ENCODE assay signal across 29 mouse cellular contexts in the genomic region with DNA sequence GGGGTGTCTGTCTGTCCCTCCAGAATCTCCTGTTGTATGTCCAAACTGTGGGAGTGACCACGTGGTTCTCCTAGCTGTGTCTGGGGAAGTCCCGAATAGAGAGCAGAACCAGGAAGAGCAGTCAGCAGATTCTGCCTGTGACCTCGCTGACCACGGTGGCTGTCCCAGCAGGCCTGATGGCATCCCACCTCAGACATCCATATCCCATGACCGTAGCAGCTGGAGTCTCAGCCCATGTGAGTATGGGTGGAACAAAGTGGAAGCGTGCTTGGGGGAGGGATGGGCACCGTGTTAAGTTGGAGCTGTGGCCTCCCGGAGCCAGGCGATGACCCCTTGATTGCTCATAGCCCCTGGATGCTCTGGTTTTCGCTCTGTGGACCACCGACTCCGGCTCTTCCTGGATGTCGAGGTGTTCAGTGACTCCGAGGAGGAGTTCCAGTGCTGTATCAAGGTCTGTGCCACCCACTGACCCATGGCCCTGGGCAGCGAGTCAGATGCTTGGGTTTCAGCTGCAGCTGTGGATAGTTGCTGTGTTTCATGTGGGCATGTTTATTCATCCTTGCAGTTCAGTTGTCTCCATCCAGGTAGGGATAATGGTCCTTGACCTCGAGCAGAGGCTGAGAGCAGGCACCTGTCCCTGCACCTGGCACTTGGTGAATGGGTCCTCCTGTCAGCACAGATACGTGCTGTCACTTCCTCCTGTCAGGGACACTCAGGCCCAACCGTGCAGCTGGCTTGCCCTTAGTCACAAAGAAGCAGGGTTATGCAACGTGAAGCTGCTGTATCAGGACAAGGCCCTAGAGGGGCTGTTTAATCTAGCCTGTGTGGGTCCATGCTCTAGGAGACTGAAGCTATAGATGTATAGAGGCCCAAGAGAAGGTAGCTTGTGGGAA. TPM values are rescaled to one million over a fixed set of nuclear protein-coding genes. Genes with fewer than 3 reads are reported as not detected.
DNase-seq lines count a peak whose midpoint lies in the region; ATAC-seq and TF ChIP-seq lines count a peak whose summit lies in the region.
"Had no signal": no experiment of that assay in that cellular context is flagged by ENCODE, and none has a peak within 500 bp of the region (broad histone marks: within the 10 kb centered on the region; RNA-seq: fewer than 3 reads in every experiment).

No protein-coding gene starts in this region.

- no peak overlapping the region for H3K4me3 ChIP-seq in kidney, embryonic 15.5 days (replicated peaks)
- H3K4me3 ChIP-seq in kidney, postnatal 0 days (replicated peaks; ENCODE audit: low read depth, low read length), result no peak overlapping the region
- no peak overlapping the region for H3K4me3 ChIP-seq in kidney, adult 2 months (ENCODE audit: insufficient read depth, low read depth, low read length)
- H3K4me3 ChIP-seq in CH12.LX (replicated peaks in 1 of 3; ENCODE audit: low read depth in 2 of 3, low read length in 2 of 3, poor library complexity in 1 of 3), result no peak overlapping the region
- peak overlapping the region; percentile 5 for H3K4me3 ChIP-seq in myocyte
- H3K4me3 ChIP-seq: embryonic facial prominence, embryonic 13.5 days; embryonic facial prominence, embryonic 15.5 days; erythroblast, embryonic 14.5 days; forebrain, embryonic 10.5 days; forebrain, embryonic 12.5 days; forebrain, embryonic 15.5 days had no signal

- H3K79me2 ChIP-seq in CH12.LX (replicated peaks; ENCODE audit: control insufficient read depth, extremely low read depth, insufficient read depth, poor library complexity, severe bottlenecking) (no peaks in the 10 kb centered on the region), myocyte (ENCODE audit: control insufficient read depth, insufficient read depth) (no peaks in the 10 kb centered on the region)

- 58% methylated on average over 19 of the region's 19 CpGs for WGBS in kidney, embryonic 15.5 days
- 61% methylated on average over 19 of the region's 19 CpGs for WGBS in kidney, postnatal 0 days
- WGBS in kidney, adult 2 months, result 65% methylated on average over 19 of the region's 19 CpGs

- no peak for DNase-seq in kidney, postnatal 10 days
- peak; percentile 46 for DNase-seq in kidney, postnatal 0 days (ENCODE audit: low spot score)
- no peak for DNase-seq in kidney, adult 2 months
- peak; percentile 26 for DNase-seq in CH12.LX (ENCODE audit: extremely low read depth)
- DNase-seq in left cerebral cortex, postnatal 25 days (ENCODE audit: low spot score in 2 of 2), result no peak
- DNase-seq in urinary bladder, postnatal 4 days (ENCODE audit: low spot score in 2 of 2), result no peak
- DNase-seq: adrenal gland, adult 2 months; adrenal gland, postnatal 10 days; adrenal gland, postnatal 25 days; B cell, adult 2 months; cerebellum, adult 11 months; cerebellum, adult 18-20 months; cerebellum, adult 8-10 months; cerebellum, adult 9-11 months; cerebellum, postnatal 14 days; cerebellum, postnatal 36 days; embryo, embryonic 11 days; forebrain, postnatal 0 days had no signal

- in situ Hi-C loops in CH12.LX (cut with MboI; ENCODE audit: low pct_ligation_motif_present, low pct_unique_long_range_greater_than_20kb, low sequenced_read_pairs), result no loop called here

- peak overlapping the region; percentile 66 for H3K27ac ChIP-seq in kidney, embryonic 15.5 days
- H3K27ac ChIP-seq in kidney, postnatal 0 days, result no peak overlapping the region
- no peak overlapping the region for H3K27ac ChIP-seq in kidney, adult 2 months (ENCODE audit: insufficient read depth, low read depth, low read length)
- no peak overlapping the region for H3K27ac ChIP-seq in CH12.LX (ENCODE audit: insufficient read depth, low read depth)
- H3K27ac ChIP-seq: embryonic facial prominence, embryonic 13.5 days; embryonic facial prominence, embryonic 15.5 days; forebrain, embryonic 10.5 days; forebrain, embryonic 12.5 days; forebrain, embryonic 15.5 days had no signal

- intact Hi-C loops in left cerebral cortex, postnatal 25 days (cut with DNase I), result no loop called here

- dilution Hi-C loops in CH12.LX (cut with MboI; ENCODE audit: extremely low pct_ligation_motif_present, extremely low pct_unique_long_range_greater_than_20kb, low sequenced_read_pairs), result no loop called here

- peaks cover 71% of the 10 kb centered on the region for H3K36me3 ChIP-seq in kidney, embryonic 15.5 days
- H3K36me3 ChIP-seq in kidney, postnatal 0 days (ENCODE audit: insufficient read depth, low read length), result peaks cover 43% of the 10 kb centered on the region; the same call in 1 of the 2 replicates
- H3K36me3 ChIP-seq in kidney, adult 2 months (ENCODE audit: control insufficient read depth, insufficient read depth, low read length), result 0 out of 2 replicates have a peak, but pooled peaks cover 2% of the 10 kb centered on the region
- H3K36me3 ChIP-seq in CH12.LX (replicated peaks in 1 of 2; ENCODE audit: control insufficient read depth in 1 of 2, insufficient read depth in 1 of 2, low read length in 1 of 2), result peaks cover 40 to 97% of the 10 kb centered on the region in 2 experiments
- no peaks in the 10 kb centered on the region for H3K36me3 ChIP-seq in myocyte (ENCODE audit: control insufficient read depth, insufficient read depth)

- 0 out of 2 replicates have a peak, but pooled peaks have one; percentile 12 for TF ChIP-seq EP300 in CH12.LX (IDR thresholded peaks at IDR 0.05; ENCODE audit: low read length)

- H3K9ac ChIP-seq in kidney, embryonic 15.5 days, result no peak overlapping the region
- no peak overlapping the region for H3K9ac ChIP-seq in kidney, postnatal 0 days (ENCODE audit: low read depth, low read length)
- H3K9ac ChIP-seq in CH12.LX (ENCODE audit: insufficient read depth, low read depth), result no peak overlapping the region
- H3K9ac ChIP-seq: embryonic facial prominence, embryonic 13.5 days; embryonic facial prominence, embryonic 15.5 days; forebrain, embryonic 12.5 days; forebrain, embryonic 15.5 days; forebrain, postnatal 0 days had no signal

- TF ChIP-seq RAD21 in CH12.LX (IDR thresholded peaks at IDR 0.05; ENCODE audit: low read depth, low read length), result no peak

- no peak overlapping the region for H3ac ChIP-seq in myocyte (ENCODE audit: control insufficient read depth, insufficient read length)

- no peak overlapping the region for H3K4me2 ChIP-seq in kidney, embryonic 15.5 days
- H3K4me2 ChIP-seq in kidney, postnatal 0 days (ENCODE audit: low read length), result no peak overlapping the region
- H3K4me2 ChIP-seq in CH12.LX (ENCODE audit: insufficient read depth, low read depth, poor library complexity, severe bottlenecking), result no peak overlapping the region
- peak overlapping the region; percentile 44 for H3K4me2 ChIP-seq in myocyte (ENCODE audit: low read depth)
- H3K4me2 ChIP-seq: embryonic facial prominence, embryonic 13.5 days; embryonic facial prominence, embryonic 15.5 days; forebrain, embryonic 12.5 days; forebrain, embryonic 15.5 days had no signal

- ATAC-seq in kidney, embryonic 15.5 days (replicated peaks; ENCODE audit: low FRiP score), result peak; percentile 68
- peak; percentile 54; the same call in 1 of the 2 replicates for ATAC-seq in kidney, postnatal 0 days (replicated peaks; ENCODE audit: low FRiP score, low read depth)
- ATAC-seq: CD4-positive, CD25-positive, alpha-beta regulatory T cell, adult 4 months; forebrain, embryonic 15.5 days; forebrain, postnatal 0 days had no signal

- H3K27me3 ChIP-seq in kidney, embryonic 15.5 days, result no peaks in the 10 kb centered on the region
- H3K27me3 ChIP-seq in kidney, postnatal 0 days (ENCODE audit: insufficient read depth, low read length), result no peaks in the 10 kb centered on the region
- H3K27me3 ChIP-seq in kidney, adult 2 months (replicated peaks; ENCODE audit: control insufficient read depth, insufficient read depth, low read length), result no peaks in the 10 kb centered on the region
- H3K27me3 ChIP-seq in CH12.LX (replicated peaks), result no peaks in the 10 kb centered on the region
- H3K27me3 ChIP-seq in myocyte (ENCODE audit: control insufficient read depth, insufficient read depth, insufficient read length), result no peaks in the 10 kb centered on the region
- H3K27me3 ChIP-seq: embryonic facial prominence, embryonic 13.5 days; embryonic facial prominence, embryonic 15.5 days; forebrain, embryonic 12.5 days; forebrain, embryonic 15.5 days had no signal

- TF ChIP-seq POLR2A in kidney, adult 2 months (IDR thresholded peaks at IDR 0.05; ENCODE audit: low read depth, low read length), result no peak
- TF ChIP-seq POLR2A in CH12.LX (IDR thresholded peaks at IDR 0.05; ENCODE audit: low read depth, low read length) (no peak), myocyte (IDR thresholded peaks at IDR 0.05; ENCODE audit: insufficient read length, low read depth) (peak; percentile 25)

- no peaks in the 10 kb centered on the region for H3K9me3 ChIP-seq in kidney, embryonic 15.5 days (replicated peaks)
- no peaks in the 10 kb centered on the region for H3K9me3 ChIP-seq in kidney, postnatal 0 days (replicated peaks; ENCODE audit: low read length)
- peaks cover 7% of the 10 kb centered on the region for H3K9me3 ChIP-seq in CH12.LX (replicated peaks; ENCODE audit: low read length)
- H3K9me3 ChIP-seq: embryonic facial prominence, embryonic 13.5 days; embryonic facial prominence, embryonic 15.5 days; forebrain, embryonic 10.5 days; forebrain, embryonic 12.5 days; forebrain, embryonic 15.5 days had no signal

- TF ChIP-seq CTCF in kidney, postnatal 0 days (IDR thresholded peaks at IDR 0.05; ENCODE audit: low read depth), result no peak
- no peak for TF ChIP-seq CTCF in kidney, adult 2 months (conservative IDR thresholded peaks at IDR 0.05; ENCODE audit: insufficient read depth, insufficient read length, low read depth, low read length)
- TF ChIP-seq CTCF in CH12.LX (conservative IDR thresholded peaks at IDR 0.05 in 1 of 2, IDR thresholded peaks at IDR 0.05 in 1 of 2; ENCODE audit: low read depth in 2 of 2, low read length in 2 of 2), result no peak

- peaks cover 21% of the 10 kb centered on the region for H3K4me1 ChIP-seq in kidney, embryonic 15.5 days
- H3K4me1 ChIP-seq in kidney, postnatal 0 days (replicated peaks; ENCODE audit: insufficient read depth, low read length), result no peaks in the 10 kb centered on the region
- H3K4me1 ChIP-seq in kidney, adult 2 months (ENCODE audit: control insufficient read depth, insufficient read depth, low read length), result no peaks in the 10 kb centered on the region
- peaks cover 17 to 28% of the 10 kb centered on the region in 2 experiments for H3K4me1 ChIP-seq in CH12.LX (ENCODE audit: control insufficient read depth in 1 of 2, insufficient read depth in 2 of 2)
- H3K4me1 ChIP-seq: embryonic facial prominence, embryonic 13.5 days; forebrain, embryonic 10.5 days; forebrain, embryonic 12.5 days; forebrain, embryonic 15.5 days had no signal

RNA-seq across cellular contexts. Expression of gene Stk11ip, which starts 11.2 kb away (rescaled TPM):
- 25.1 and 26.5 TPM in 2 replicates for polyA plus RNA-seq in kidney, embryonic 15.5 days (2015; fragmentation: Nextera tagmentation; extraction: Ambion mirVana)
- polyA plus RNA-seq in kidney, postnatal 0 days (2015; fragmentation: Nextera tagmentation; extraction: Ambion mirVana), result 14.9 and 15.0 TPM in 2 replicates
- polyA plus RNA-seq in kidney, adult 2 months (2012; rRNA removed), result 15.5 and 21.0 TPM in 2 replicates
- total RNA-seq in CH12.LX (2012; rRNA removed) (16.9 and 17.3 TPM in 2 replicates), CH12.LX (2014; rRNA removed) (11.6 and 16.0 TPM in 2 replicates)
- polyA plus RNA-seq in CH12.LX (2012; ENCODE audit: insufficient read length, low read depth) (36.9 and 38.5 TPM in 2 replicates), myocyte (2012; fragmentation: generic; extraction: Trizol) (33.3 TPM)
- 10 to 100 TPM; 35.3 to 36.7 TPM for total RNA-seq in left cerebral cortex, postnatal 25 days (2021)

RNA-seq across cellular contexts. Expression of gene Slc4a3, which starts 13.5 kb away (rescaled TPM):
- 20.9 and 22.5 TPM in 2 replicates for polyA plus RNA-seq in kidney, embryonic 15.5 days (2015; fragmentation: Nextera tagmentation; extraction: Ambion mirVana)
- 15.1 and 15.3 TPM in 2 replicates for polyA plus RNA-seq in kidney, postnatal 0 days (2015; fragmentation: Nextera tagmentation; extraction: Ambion mirVana)
- polyA plus RNA-seq in kidney, adult 2 months (2012; rRNA removed), result 14.2 and 28.7 TPM in 2 replicates
- total RNA-seq in CH12.LX (2012; rRNA removed), result 0.08 and 0.21 TPM in 2 replicates
- total RNA-seq in CH12.LX (2014; rRNA removed), result 0.03 TPM in 1 of 2 replicates, not detected in the other
- polyA plus RNA-seq in CH12.LX (2012; ENCODE audit: insufficient read length, low read depth), result 0.38 TPM in 1 of 2 replicates, not detected in the other
- 48.6 TPM for polyA plus RNA-seq in myocyte (2012; fragmentation: generic; extraction: Trizol)
- 100 to 1,000 TPM; 171 to 180 TPM for total RNA-seq in left cerebral cortex, postnatal 25 days (2021)
- total RNA-seq: MEL had no signal
- polyA plus RNA-seq: CD4-positive, CD25-positive, alpha-beta regulatory T cell, adult 4 months; erythroblast, embryonic 14.5 days had no signal

RNA-seq across cellular contexts. Expression of gene Inha, which starts 25.6 kb away (rescaled TPM):
- 6.0 and 11.2 TPM in 2 replicates for polyA plus RNA-seq in kidney, embryonic 15.5 days (2015; fragmentation: Nextera tagmentation; extraction: Ambion mirVana)
- polyA plus RNA-seq in kidney, postnatal 0 days (2015; fragmentation: Nextera tagmentation; extraction: Ambion mirVana), result 2.8 and 3.5 TPM in 2 replicates
- polyA plus RNA-seq in kidney, adult 2 months (2012; rRNA removed), result 3.9 and 6.5 TPM in 2 replicates
- not detected in 2 replicates for total RNA-seq in CH12.LX (2012; rRNA removed)
- not detected in 2 replicates for total RNA-seq in CH12.LX (2014; rRNA removed)
- not detected in 2 replicates for polyA plus RNA-seq in CH12.LX (2012; ENCODE audit: insufficient read length, low read depth)
- polyA plus RNA-seq in myocyte (2012; fragmentation: generic; extraction: Trizol), result 4.7 TPM
- 10 to 100 TPM; 23.2 to 26.9 TPM for total RNA-seq in left cerebral cortex, postnatal 25 days (2021)
- total RNA-seq: common myeloid progenitor, adult 5-6 weeks; MEL had no signal
- polyA plus RNA-seq: CD4-positive, CD25-positive, alpha-beta regulatory T cell, adult 4 months; erythroblast, embryonic 14.5 days had no signal

RNA-seq across cellular contexts. Expression of gene Obsl1, which starts 26.3 kb away (rescaled TPM):
- 67.2 and 80.1 TPM in 2 replicates for polyA plus RNA-seq in kidney, embryonic 15.5 days (2015; fragmentation: Nextera tagmentation; extraction: Ambion mirVana)
- polyA plus RNA-seq in kidney, postnatal 0 days (2015; fragmentation: Nextera tagmentation; extraction: Ambion mirVana), result 35.0 and 42.6 TPM in 2 replicates
- 6.4 and 8.9 TPM in 2 replicates for polyA plus RNA-seq in kidney, adult 2 months (2012; rRNA removed)
- total RNA-seq in CH12.LX (2012; rRNA removed) (0.29 and 0.47 TPM in 2 replicates), CH12.LX (2014; rRNA removed) (not detected in 2 replicates)
- polyA plus RNA-seq in CH12.LX (2012; ENCODE audit: insufficient read length, low read depth) (0.84 and 1.2 TPM in 2 replicates), myocyte (2012; fragmentation: generic; extraction: Trizol) (148 TPM)
- total RNA-seq in left cerebral cortex, postnatal 25 days (2021), result 10 to 100 TPM; 28.6 to 29.0 TPM
- polyA plus RNA-seq: CD4-positive, CD25-positive, alpha-beta regulatory T cell, adult 4 months had no signal

RNA-seq across cellular contexts. Expression of gene Tmem198, which starts 53.2 kb away (rescaled TPM):
- polyA plus RNA-seq in kidney, embryonic 15.5 days (2015; fragmentation: Nextera tagmentation; extraction: Ambion mirVana), result 0.63 and 1.2 TPM in 2 replicates
- 0.61 and 1.3 TPM in 2 replicates for polyA plus RNA-seq in kidney, postnatal 0 days (2015; fragmentation: Nextera tagmentation; extraction: Ambion mirVana)
- 1.3 and 1.8 TPM in 2 replicates for polyA plus RNA-seq in kidney, adult 2 months (2012; rRNA removed)
- total RNA-seq in CH12.LX (2012; rRNA removed) (1.1 and 1.4 TPM in 2 replicates), CH12.LX (2014; rRNA removed) (0.51 and 0.81 TPM in 2 replicates)
- polyA plus RNA-seq in CH12.LX (2012; ENCODE audit: insufficient read length, low read depth) (0.80 and 0.90 TPM in 2 replicates), myocyte (2012; fragmentation: generic; extraction: Trizol) (0.78 TPM)
- total RNA-seq in left cerebral cortex, postnatal 25 days (2021), result 100 to 1,000 TPM in 1 of 2 experiments, 10 to 100 TPM in 1; 92.9 to 111 TPM
- polyA plus RNA-seq: CD4-positive, CD25-positive, alpha-beta regulatory T cell, adult 4 months had no signal

Comparison
In these comparisons a context has a peak if more than half of its experiments do, and no peak if none do; other contexts are left out.
1. DNase-seq: peak in kidney, postnatal 0 days (single experiment) and CH12.LX (single experiment); none in kidney, postnatal 10 days (single experiment), kidney, adult 2 months (single experiment), left cerebral cortex, postnatal 25 days (0 of 2) and urinary bladder, postnatal 4 days (0 of 2).
2. RNA of gene Slc4a3, which starts 13.5 kb away (polyA plus RNA-seq): 48.6 TPM in myocyte (single experiment), 20.9 to 22.5 TPM in kidney, embryonic 15.5 days, 15.1 to 15.3 TPM in kidney, postnatal 0 days and 14.2 to 28.7 TPM in kidney, adult 2 months; 0.38 TPM in CH12.LX; every median in the first group is over 10 times any median in the second.